Mouse (Mus musculus): ENCODE measurements around the gene Nde1.

- TF ChIP-seq CTCF (IDR thresholded peaks at IDR 0.05; ENCODE audit: control insufficient read depth, insufficient read depth, low read length) (no peak), POLR2A (IDR thresholded peaks at IDR 0.05; ENCODE audit: borderline replicate concordance, control insufficient read depth, low read depth, low read length) (no peak)
Measured at GRCm38 (mm10) chr16:14215156-14215555, 52.1 kb downstream of the Nde1 start.

Measured in bone marrow, adult 2 months (tissue).